Mouse (Mus musculus) E14TG2a.4 (cell line): ENCODE results near the gene Notch2.

Experiments used
- CTCF ChIP-seq: conservative IDR thresholded peaks from 2 replicates; pipeline ENCODE4 v1.5.1; 2014; ENCODE audit warnings: low read length
- NANOG ChIP-seq: IDR thresholded peaks from 2 replicates; pipeline ENCODE4 v1.6.1; 2014; ENCODE audit warnings: borderline replicate concordance, low read length, mixed read lengths
- POU5F1 ChIP-seq: IDR thresholded peaks from 2 replicates; pipeline ENCODE4 v1.6.1; 2014; ENCODE audit warnings: low read length, borderline replicate concordance

- TF ChIP-seq CTCF (no peak), NANOG (no peak), POU5F1 (no peak)
These were observed 39.4 kb downstream of the Notch2 start for GRCm38 (mm10) chr3:98052507-98053430.
